Mouse (Mus musculus) ES-Bruce4 (cell line): ENCODE results near the gene Taok3.

Experiments
- CTCF ChIP-seq: IDR thresholded peaks from one replicate; pipeline ENCODE4 v1.8.1; 2011; ENCODE audit warnings: low read depth, low read length
- POLR2A ChIP-seq: IDR thresholded peaks from one replicate; pipeline ENCODE4 v1.8.1; 2011; ENCODE audit warnings: low read length; ENCODE audit not compliant: insufficient read depth

- no peak for TF ChIP-seq CTCF
- no peak for TF ChIP-seq POLR2A
Measured at GRCm38 (mm10) chr5:117239106-117239505, 119.2 kb downstream of the Taok3 start.
